Mouse (Mus musculus): ENCODE data around the gene Selenos.
"Not testable (repeated sequence)": the region's sequence is repeated elsewhere in the genome, so short reads cannot be mapped to it uniquely, and the experiment has no call there.

The Selenos gene

DNA sequence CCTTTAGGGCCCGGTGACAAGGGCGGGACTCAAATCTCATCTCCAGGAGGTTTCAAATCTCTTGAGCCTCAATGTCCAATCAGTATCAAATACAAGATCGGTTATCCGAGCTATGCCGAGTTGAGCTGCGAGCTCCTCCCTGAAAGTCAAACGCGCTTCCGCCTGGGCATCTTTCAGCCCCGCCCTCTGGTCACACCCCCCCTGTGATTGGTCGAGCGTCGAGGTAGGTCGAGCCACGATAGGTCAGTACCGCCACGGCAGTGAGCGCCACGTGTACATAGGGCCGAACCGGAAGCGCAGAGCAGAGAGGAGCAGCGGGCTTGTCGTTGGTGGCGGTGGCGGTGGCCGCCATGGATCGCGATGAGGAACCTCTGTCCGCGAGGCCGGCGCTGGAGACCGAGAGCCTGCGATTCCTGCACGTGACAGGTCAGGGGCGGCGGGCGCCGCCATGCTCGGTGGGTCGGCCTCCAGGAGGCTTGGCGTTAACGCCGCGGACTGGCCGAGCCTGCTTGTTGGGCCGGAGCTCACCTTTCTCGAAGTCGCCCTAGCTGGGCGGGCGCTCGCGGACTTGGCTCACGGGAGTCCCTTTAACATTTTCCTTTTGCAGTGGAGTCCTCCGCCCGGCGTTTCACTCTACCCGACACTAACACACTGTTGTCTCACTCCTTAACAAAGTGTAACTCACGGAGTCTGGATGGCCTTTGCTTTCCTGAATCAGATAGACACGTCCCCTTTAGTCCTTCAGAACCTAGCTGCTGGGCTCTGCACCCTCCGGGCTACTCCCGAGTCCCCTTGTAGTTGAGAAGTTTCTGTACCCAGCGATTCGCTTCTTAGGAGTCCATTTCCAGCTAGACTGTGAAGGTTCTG lies at the start of gene Selenos:
Selenos (plus strand) TSS at position 286 of the 867 bp plus-strand sequence.
- peak; percentile 92 to 96 for DNase-seq (ENCODE audit: low spot score in 2 of 2)

DNA sequence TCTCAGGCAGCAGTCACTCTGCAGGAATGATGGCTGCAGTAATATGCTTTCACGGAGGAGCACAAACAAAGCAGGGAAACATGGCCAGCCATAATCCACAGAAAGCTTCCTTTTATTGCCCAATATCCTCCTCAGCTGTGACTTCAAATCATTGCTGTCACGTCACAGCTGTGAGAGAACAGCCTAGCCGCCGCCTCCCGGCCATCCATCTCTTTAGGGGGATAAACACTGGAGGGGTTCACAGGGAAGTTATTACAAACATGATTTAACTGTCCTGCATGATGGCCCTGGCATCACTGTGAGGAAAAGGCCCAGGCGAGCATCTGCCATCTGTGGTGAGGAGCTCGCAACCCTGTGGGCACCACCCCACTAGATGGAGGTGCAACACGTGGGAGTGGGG lies 42.6 kb upstream of the Selenos start:
- no peak for DNase-seq (ENCODE audit: low spot score in 2 of 2)

DNA sequence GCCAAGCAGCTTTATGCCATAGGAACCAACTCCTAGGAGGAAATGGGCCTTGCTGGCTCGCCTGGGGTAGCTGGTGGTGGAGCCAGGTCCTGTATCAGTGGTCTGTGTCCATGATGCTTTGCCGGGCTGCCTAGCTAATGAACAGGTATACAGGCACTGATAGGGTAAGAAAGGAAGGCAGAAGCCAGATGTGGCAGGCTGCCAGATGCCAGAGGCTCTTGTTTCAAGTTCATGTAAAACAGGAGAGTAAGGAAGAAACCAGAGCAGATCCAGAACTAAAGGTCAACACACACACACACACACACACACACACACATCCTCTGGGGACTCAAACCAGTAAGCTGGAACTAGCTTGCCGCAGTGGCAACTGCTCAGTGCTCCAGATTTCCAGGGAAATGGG lies 41.2 kb upstream of the Selenos start:
- DNase-seq (ENCODE audit: low spot score in 2 of 2) = no peak

DNA sequence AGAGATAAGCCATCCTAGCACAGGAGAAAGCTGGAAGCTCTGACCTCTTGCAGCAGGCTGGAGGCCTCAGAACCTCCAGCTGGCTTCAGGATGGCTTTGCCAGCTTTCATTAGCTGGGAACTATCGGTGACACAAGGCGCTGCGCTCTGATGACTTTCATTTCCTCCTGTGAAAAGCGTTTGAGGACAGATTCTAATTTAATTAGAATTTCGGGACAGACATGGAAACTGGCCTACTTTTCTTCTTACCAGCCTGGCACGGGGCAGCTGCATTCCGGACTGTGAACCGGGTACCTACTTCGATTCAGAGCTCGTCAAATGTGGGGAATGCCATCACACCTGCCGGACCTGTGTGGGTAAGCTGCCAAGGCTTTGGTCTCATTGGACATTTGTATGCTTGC lies 40.7 kb upstream of the Selenos start:
- DNase-seq (ENCODE audit: low spot score in 2 of 2) = no peak

DNA sequence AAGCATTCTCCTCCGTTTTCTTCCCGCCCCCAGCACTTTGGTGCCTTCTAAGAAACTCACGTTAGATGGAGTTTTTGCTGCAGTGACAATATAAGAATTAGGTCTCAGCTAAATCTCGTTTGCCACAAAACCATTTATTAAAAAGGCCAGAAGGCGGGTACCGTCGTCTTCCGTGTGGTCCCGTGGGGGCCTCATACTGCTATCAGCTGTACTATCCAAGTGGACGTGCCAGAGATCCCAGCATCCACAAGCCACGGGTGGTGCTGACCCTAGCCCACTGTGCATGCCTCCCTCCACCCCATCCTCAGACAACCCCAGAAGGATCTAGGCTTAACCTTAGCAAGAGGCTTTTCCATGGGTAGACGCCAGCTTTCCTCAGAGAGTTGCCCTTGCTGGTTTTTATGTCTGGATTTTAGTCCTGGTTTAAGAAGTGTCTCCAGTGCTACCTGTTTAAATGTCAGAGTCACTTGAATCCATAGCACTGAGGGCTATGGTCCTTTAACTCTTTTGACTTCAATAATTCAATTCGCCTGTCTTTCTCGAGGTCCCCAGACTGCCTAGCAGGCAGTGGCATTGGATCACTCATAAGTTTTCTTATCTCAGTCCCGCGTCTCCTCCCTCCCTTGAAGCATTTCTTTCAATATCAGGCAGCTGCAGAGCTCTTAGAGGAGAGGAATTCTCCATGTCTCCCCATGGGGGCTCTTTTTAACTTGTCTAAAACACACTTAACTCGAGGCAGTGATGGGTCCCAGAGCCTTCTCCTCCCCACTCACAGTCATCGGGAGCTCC lies 39.2 kb upstream of the Selenos start:
- DNase-seq (ENCODE audit: low spot score in 2 of 2) = no peak

DNA sequence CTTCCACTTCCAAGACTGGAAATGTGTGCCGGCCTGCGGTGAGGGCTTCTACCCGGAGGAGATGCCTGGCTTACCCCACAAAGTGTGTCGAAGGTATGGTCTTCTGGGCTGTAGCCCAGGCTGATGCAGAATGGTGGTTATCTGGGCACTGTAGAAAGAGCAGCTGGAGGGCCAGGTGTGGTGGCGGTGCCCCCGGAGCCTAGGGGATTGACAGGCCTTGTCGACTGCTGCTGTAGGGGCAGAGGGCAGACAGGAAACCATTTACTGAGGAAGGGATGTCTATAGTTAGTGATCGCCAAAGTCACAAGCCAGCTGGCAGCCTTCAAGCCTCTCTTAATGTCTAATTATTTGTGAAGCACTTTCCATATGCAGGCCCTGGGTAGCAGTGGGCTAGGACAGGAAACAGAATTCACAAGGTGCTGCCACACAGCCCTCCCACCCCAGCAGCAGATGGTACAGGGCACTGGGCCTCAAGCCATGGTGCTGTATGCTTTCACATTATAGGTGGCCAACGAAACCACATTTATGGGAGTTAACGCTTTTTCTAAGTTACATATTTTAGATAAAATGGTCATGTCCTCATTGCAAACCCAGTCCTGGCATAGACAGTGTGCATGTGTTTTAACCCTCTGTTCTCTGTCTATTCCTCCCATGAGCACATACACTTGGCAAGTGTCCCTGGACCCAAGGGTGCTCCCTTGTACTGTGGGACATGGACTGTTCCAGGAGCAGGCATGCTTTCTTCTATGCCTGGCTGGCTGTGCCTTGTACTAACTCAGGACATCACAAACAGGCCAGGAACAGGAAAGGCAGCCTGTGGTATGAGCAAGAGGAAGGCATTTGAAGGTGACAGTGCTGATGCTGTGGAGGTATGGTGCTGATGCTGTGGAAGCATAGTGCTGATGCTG lies 35.6 kb upstream of the Selenos start, which contains the start of gene Gm45213:
Gm45213 (plus strand) TSS at position 51 of the 908 bp plus-strand sequence.
- no peak for DNase-seq (ENCODE audit: low spot score in 2 of 2)

DNA sequence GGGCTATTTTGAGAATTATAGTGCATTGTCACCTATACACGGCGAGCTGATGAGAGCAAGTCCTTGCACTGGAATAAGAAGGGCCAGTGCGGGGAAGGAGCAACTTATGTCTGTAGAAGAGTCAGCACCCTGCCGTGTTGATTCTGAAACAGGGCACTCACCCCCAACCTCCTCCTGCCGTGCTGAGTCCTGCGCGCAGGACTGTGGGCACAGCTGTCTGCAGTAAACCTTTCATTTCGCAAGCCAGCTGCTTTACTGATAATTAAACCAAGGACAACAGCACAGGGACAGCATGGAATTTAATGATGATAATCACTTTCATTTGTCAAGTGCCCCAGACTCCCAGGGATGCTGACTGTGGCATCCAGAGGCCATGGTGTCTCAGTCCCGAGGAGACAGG lies 34.8 kb upstream of the Selenos start:
- DNase-seq (ENCODE audit: low spot score in 2 of 2) = no peak

DNA sequence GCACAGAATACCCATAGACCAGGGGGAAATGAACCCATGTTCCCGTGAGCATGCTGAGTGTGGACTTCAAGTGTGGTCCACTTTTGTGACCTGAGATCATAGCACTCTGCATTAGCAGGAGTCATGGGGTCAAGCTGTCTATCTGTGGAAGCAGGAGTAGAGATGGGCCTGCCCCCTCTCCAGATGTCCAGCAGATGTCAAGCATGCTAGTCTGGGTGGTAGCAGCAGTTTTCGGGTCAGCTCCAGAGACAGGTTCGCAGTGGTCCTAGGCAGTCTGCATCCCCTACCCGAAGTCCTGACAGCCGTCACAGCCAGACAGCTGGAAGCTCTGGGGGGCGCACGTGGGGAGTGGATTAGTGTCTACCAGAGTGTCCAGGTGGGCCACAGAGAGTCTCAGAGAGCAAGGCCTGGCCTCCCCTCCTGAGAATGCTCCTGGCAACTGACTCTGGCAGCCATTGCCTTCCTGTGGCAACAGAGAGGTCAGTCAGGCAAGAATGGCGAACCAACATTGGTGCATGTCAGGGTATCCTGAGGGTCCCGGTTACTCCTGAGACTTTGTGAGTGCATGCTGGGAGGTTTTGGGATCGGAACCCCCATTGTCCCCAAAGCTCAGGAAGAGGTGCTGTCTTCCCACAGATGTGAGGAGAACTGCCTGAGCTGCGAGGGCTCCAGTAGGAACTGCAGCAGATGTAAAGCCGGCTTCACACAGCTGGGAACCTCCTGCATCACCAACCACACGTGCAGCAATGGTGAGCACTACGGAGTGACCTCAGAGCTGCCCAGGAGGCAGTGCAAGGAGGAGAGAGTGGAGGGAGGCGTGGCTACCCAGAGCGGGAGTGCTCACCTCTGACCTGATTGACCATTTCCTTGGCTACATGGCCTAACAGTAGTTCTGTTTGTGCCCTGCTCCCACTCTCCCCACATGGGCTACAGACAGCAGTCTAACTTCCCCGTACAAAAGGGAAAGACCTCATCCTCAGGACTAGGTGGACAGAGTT lies 32.2 kb upstream of the Selenos start:
- no peak for DNase-seq (ENCODE audit: low spot score in 2 of 2)

DNA sequence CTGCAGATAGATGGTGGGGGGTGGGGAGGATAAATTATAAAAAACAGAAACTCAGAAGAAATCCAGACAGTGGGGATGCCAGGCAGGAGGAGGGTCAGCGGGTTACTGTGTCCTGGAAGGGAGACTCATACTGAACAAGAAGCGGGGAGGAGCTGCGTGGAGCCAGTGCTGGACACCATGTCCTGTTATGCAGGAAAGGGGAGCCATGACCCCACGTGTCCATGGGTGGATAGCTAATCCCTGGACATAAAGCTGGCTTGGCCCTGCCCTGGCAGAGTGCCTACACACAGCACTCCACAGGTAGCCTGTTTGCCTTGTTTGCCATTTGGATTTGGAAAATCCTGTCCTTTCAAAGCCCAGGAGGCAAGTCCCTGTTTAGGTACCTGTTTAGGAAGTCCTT lies 31.5 kb upstream of the Selenos start:
- DNase-seq (ENCODE audit: low spot score in 2 of 2) = no peak

DNA sequence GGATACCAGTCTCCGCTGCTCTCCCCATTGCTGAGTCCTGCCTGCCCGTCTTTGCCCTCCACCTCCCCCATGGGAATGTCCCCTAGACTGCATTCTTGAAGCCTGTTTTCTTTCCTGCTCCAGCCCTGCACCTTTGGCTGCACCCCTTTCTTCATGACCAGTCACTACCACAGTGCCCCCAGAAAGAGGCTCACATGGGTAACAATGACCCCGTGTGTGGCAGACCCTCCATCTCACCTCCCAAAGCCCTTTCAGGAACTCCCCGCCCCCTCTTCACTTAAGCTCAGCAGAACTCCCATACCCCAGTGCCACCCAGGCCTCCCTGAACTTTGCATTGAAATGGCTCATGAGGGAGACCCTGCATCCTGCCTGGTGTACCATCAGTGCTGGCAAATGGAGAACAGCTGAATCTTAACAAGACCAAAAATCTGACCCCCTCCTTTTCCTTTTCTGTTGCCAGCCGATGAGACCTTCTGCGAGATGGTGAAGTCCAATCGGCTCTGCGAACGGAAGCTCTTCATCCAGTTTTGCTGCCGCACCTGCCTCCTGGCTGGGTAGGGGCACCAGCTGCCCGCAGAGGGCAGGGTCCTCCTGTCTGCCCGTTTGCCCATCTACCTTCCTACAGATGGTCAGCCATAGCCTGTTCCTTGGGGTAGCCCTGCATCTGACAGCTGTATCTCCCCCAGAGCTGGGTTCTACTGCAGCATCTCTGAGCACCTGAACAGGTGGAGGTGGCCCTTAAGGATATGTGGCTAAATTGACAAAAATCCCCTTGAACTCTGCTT lies 30.8 kb upstream of the Selenos start:
- DNase-seq (ENCODE audit: low spot score in 2 of 2) = no peak

DNA sequence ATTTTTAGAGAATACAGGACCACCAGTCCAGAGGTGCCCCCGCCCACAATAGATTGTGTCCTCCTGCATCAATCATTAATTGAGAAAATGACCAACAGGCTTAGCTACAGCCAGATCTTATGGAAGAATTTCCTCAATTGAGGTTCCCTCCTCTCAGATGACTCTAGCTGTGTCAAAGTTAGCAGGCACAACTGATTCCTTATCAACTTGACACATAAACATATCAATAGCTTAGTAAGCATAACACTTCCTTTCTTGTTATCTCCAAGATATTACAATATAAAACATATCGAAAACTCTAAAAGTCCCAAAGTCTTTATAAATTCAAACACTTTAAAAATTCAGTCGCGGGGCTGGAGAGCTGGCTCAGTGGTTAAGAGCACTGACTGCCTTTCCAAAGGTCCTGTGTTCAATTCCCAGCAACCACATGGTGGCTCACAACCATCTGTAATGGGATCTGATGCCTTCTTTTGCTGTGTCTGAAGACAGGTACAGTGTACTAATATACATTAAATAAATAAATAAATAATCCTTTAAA lies 25.4 kb upstream of the Selenos start:
- no peak for DNase-seq (ENCODE audit: low spot score in 2 of 2)

DNA sequence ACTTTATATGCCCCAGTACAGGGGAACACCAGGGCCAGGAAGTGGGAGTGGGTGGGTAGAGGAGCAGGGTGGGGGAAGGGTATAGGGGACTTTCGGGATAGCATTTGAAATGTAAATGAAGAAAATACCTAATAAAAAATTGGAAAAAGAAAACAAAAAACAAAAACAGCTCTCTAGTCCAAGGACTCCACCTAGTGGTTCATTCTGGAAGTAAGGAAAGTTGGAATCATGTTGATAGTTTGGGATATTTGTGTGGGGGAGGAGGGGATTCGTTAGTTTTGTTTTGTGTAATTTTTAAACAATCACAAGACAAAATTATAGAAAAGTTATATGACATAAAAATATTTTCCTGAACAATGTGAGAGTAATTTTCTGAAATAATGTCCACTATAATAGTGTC lies 24.1 kb upstream of the Selenos start:
- DNase-seq (ENCODE audit: low spot score in 2 of 2) = not testable (repeated sequence)

DNA sequence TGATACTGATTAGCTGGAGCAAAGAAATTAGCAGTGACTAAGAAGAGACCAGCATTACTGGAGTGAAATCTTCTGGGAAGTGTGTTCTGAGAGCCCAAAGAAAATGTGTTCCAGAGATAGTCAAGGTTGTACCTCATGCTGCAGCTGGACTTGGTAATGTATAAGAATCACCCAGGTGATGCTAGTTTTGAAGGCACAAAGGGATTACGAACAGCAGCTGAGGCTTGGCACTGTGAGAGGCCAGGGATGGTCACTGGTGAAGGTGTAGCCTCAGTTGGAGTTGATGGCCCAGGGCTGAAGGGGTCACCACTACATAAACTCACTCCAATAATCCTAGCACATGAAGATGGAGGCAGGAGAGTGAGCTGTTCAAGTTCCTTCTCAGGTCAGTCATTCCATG lies 20.7 kb upstream of the Selenos start, which contains the start of gene Snrpa1:
Snrpa1 (plus strand) TSS at position 301 of the 400 bp plus-strand sequence.
- DNase-seq (ENCODE audit: low spot score in 2 of 2) = no peak

DNA sequence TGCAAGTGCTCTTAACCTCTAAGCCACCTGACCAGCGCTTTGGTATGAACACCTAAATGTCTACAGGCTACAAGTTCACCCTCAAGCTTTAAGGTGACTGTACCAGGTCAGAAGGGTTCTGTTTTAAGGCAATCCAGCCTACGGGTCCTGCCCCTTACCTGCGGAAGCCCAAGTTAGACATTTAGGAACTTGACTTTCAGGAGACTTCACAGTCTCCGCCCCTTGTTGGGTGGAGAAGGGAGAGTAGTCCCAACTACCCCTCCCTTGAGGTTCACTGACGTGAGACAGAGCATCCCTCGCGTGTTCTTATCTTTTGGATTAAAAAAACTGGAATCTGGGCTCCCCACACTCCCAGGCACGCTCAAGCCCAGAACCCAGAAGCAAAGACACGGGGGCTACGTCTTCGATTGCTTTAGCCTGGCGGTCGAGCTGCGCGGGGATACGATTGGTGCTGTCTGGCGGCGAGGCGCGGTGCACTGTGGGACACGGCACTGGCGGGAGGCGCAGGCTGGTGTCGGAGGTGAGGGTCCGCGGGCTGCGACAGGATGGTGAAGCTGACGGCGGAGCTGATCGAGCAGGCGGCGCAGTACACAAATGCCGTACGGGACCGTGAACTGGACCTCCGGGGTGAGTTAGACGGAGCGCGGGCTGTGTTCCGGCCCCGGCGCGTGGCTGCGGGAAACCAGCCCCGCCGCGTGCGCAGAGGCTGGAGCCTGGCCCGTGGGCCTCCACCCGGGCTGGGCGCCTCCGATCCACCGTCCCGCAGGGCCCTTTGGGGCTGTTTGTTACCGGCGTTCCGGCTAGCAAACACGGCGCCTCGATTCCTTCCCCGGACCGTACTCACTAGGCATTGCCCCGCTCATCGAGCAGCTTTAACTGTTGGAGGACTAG lies 19.1 kb upstream of the Selenos start:
- peak; percentile 87 to 91 for DNase-seq (ENCODE audit: low spot score in 2 of 2)

DNA sequence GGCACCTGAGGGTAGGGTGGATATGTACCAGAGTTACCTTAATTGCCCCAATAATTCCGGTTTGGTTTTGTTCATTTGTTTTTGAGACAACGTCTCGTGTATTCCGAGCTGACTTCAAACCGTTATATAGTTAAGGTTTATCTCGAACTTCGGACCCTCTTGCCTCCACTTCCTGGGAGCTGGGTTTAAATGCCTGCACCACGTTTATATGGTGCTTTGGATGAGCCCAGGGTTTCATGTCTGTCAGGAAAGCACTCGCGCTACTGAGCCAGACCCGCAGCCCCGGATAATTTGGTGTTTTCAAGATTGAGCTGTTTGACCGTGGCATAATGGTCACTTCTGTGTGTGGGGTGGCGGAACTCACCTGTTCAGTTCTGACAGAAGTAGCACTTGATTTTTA lies 18.4 kb upstream of the Selenos start:
- no peak for DNase-seq (ENCODE audit: low spot score in 2 of 2)

DNA sequence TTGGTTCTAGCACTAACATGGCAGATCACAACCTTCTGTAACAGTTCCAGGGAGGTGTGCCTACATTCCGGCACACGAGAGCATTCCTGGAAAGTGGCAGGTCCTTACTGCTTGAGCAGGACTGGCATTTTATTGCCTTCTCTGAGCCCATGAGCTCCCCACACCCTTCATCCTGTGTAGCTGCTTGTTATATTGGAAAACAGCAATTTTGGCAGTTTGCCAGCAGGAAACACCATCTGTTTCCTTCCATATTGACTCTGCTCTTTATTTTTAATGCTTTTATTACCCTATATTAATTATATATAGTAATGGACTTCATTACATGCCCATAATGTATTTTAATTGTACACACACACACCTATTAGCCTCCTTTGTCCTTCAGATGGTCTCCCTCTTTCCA lies 3.0 kb upstream of the Selenos start:
- DNase-seq (ENCODE audit: low spot score in 2 of 2) = no peak

DNA sequence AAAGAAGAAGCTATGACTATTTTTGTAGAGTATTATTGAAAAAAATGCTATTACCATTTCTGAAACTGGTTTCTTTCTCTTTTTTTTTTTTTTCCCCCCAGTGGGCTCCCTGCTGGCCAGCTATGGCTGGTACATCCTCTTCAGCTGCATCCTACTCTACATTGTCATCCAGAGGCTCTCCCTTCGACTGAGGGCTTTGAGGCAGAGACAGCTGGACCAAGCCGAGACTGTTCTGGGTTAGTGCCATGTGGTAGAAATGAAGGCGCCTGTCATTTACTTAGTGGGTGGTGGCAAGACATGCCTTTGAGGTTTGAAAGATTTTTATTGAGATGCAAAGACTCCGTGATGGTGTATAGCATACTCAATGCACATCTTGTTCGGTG lies 773 bp downstream of the Selenos start:
- DNase-seq (ENCODE audit: low spot score in 2 of 2) = no peak

DNA sequence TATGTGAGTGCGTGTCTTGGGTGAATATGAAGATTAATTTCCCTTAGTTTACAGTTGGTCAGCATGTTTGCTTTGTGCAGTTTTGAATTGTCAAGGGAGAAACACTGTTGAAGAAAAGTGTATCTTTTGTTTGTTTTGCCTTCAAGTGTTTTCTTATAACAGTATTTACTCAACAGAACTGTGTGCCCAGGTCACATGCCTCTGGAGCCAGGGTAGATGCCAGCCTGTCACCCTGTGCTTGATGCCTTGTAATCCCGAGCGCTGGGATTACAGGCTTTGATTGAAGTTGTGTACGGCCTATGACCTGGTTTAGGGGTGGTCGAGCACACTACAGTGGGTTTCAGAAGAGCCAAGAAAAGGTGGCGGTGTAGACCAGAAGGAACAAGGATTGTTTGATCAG lies 4.3 kb downstream of the Selenos start:
- DNase-seq (ENCODE audit: low spot score in 2 of 2) = no peak

All from frontal cortex, postnatal 36 days (tissue).